Mouse (Mus musculus) R1 (cell line): ENCODE data around the gene Prkcb.

ENCODE experiments used
- DNase-seq: peaks from one replicate; pipeline ENCODE4 v3.0.0-alpha.2; 2018; ENCODE audit warnings: low read depth, low spot score

The Prkcb gene

GRCm38 (mm10) chr7:122657423-122658126 is 369.0 kb downstream of the Prkcb start:
- no peak for DNase-seq

GRCm38 (mm10) chr7:122665311-122666049 is 376.9 kb downstream of the Prkcb start:
- DNase-seq = no peak

GRCm38 (mm10) chr7:122667903-122668302 is 379.4 kb downstream of the Prkcb start:
- peak; percentile 83 for DNase-seq

GRCm38 (mm10) chr7:122670442-122670872 is 381.9 kb downstream of the Prkcb start, which contains the start of gene Cacng3:
Cacng3 (plus strand) TSS chr7:122670492.
- no peak for DNase-seq

- peak; percentile 94 for DNase-seq
Observed at GRCm38 (mm10) chr7:122670873-122671641, 382.5 kb downstream of the Prkcb start.

- no peak for DNase-seq
Observed at GRCm38 (mm10) chr7:122672981-122673380, 384.4 kb downstream of the Prkcb start.

GRCm38 (mm10) chr7:122675207-122675606 is 386.7 kb downstream of the Prkcb start:
- no peak for DNase-seq
